Mouse (Mus musculus) C2C12 (cell line): Measurements from ENCODE around the gene Bphl.

Experiments
- CEBPB ChIP-seq: IDR thresholded peaks from one replicate; pipeline ENCODE4 v1.6.1; 2011; ENCODE audit warnings: low read depth, mild to moderate bottlenecking, control low read depth, moderate library complexity
- CTCF ChIP-seq: IDR thresholded peaks from one replicate; pipeline ENCODE4 v1.5.1; 2011; ENCODE audit not compliant: control insufficient read depth, insufficient read depth, insufficient read length
- FOSL1 ChIP-seq: IDR thresholded peaks from one replicate; pipeline ENCODE4 v1.8.0; 2011; ENCODE audit warnings: mild to moderate bottlenecking, low read length; ENCODE audit not compliant: poor library complexity, insufficient read depth, severe bottlenecking
- MAX ChIP-seq: IDR thresholded peaks from one replicate; pipeline ENCODE4 v1.6.1; 2011; ENCODE audit warnings: mild to moderate bottlenecking, control low read depth
- MYOD1 ChIP-seq: IDR thresholded peaks from one replicate; pipeline ENCODE4 v1.6.1; 2011; ENCODE audit warnings: low read depth; ENCODE audit not compliant: control insufficient read depth, insufficient read length
- MYOG ChIP-seq: IDR thresholded peaks from one replicate; pipeline ENCODE4 v1.6.1; 2011; ENCODE audit not compliant: control insufficient read depth, insufficient read length; ENCODE audit errors: extremely low read depth
- USF1 ChIP-seq: IDR thresholded peaks from one replicate; pipeline ENCODE4 v1.6.1; 2011; ENCODE audit warnings: low read depth, mild to moderate bottlenecking, control low read depth, moderate library complexity

- TF ChIP-seq CTCF (no peak), MYOG (no peak), MAX (no peak), CEBPB (no peak), USF1 (no peak), MYOD1 (no peak), FOSL1 (no peak)
These were observed 52.0 kb downstream of the Bphl start for GRCm38 (mm10) chr13:34089358-34089757.
